Mouse (Mus musculus) layer of hippocampus, adult 18-20 months (tissue): Measurements from ENCODE around the gene Acot13. TPM values are rescaled to one million over a fixed set of nuclear protein-coding genes. Genes with fewer than 3 reads are reported as not detected.
"Not testable (repeated sequence)": the region's sequence is repeated elsewhere in the genome, so short reads cannot be mapped to it uniquely, and the experiment has no call there.

Source experiments
- DNase-seq, 2 experiments: peaks; one replicate each; pipeline ENCODE4 v3.0.0; 2022; ENCODE audit warnings: low spot score in 2 of 2
- total RNA-seq, 2 experiments: library from RNA; stranded (reverse); gene quantifications; 2 replicates each; pipeline ENCODE4 v1.2.3; 2021

Acot13 gene
- total RNA-seq, 2 experiments from 2014 or later, result 119 to 124 TPM

DNA sequence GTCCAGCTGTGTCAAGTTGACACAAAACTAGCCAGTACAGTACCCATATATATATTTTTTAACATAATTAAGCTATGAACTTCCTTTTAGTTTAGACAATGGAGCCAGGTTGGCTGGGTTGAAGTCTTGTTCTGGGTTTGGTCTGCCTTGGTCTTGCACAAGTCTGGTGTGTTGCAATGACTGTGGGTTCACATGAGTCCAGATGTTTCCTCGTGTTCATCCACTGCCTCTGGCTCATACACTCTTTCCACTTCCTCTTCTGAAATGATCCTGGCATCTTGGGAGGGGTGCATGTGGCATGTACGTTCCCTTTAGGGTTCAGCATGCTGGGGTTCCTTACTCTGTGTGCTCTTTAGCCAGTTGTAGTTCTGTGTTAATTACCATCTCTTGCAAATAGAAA, 40.0 kb downstream of the Acot13 start:
- no peak for DNase-seq

GRCm38 (mm10) chr13:24787477-24787876, 43.9 kb downstream of the Acot13 start:
- no peak for DNase-seq

DNA sequence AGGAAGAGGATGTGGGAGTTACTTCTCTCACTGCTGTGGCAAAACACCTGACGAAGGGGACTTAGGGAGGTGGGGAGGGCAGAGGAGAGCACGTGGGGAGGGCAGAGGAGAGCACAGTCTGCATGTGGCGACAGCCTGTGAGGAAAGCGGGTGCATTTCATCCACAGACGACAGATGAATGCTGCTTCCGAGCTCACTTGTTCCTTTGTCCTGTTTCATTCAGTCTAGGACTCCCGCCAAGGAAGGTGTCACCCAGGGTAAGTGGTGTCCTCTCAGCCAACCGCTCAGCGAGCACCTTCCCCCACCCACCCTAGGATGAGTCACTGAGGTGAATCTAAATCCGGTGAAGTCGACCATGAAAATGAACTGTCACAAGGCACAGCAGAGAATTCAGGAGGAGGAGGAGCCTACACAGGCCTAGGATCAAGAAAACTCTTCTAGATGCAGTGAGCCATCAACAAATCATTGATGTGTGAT, 45.3 kb downstream of the Acot13 start:
- no peak for DNase-seq

DNA sequence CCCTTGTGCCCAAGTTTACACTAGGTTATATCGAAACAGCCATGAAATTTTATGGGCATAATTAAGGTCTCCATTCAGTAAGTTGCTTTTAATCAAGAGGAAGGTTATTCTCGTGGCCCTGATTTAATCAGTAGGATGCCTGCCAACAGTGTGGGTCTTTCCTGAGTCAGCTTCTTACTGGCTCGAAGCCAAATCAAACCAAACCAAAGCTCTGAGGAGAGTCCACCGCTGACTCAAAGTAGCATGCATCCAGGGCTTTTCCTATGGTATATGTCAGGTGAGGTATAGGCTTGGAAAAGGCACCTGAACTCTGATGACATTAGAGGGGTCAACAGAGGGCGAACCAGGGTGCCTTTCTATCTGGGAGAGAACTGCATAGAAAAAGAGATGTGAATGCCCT, 49.4 kb downstream of the Acot13 start:
- DNase-seq, result no peak

- no peak for DNase-seq
Observed at GRCm38 (mm10) chr13:24778706-24779380, 52.5 kb downstream of the Acot13 start.

DNA sequence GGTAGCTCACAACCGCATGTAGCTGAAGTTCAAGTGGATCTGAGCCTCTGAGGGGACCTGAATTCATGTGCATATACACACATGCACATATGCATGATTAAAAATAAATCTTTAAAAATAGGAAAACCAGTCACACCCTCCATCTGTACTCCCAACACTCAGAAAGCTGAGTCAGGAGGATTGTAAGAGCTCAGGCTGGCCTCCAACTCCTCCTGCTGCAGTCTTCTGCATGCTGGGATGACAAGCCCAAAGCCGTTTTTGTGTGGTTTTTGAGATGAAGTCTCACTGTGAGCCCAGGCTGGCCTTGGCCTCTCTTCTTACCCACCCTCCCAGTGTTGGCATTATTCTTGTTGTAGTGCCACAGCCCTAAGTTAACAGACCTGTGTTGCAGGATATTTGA, 53.3 kb downstream of the Acot13 start:
- DNase-seq, result no peak

GRCm38 (mm10) chr13:24776146-24776844, 55.0 kb downstream of the Acot13 start:
- DNase-seq, result peak; percentile 28 to 75

- DNase-seq, result not testable (repeated sequence)
Observed at GRCm38 (mm10) chr13:24771482-24771881, 59.9 kb downstream of the Acot13 start.

Other genes starting within 250 kb of the Acot13 start
- gene Ripor2, start 249.4 kb downstream of the Acot13 start, total RNA-seq, result 10 to 100 TPM; 73.1 to 82.3 TPM
- gene Armh2, start 90.3 kb downstream of the Acot13 start, total RNA-seq, result not detected
- gene Gmnn, start 69.6 kb downstream of the Acot13 start, total RNA-seq, result 1 to 10 TPM; 2.2 to 3.0 TPM
- gene BC005537, start 29.9 kb downstream of the Acot13 start, total RNA-seq, result 100 to 1,000 TPM; 136 to 142 TPM
- gene Tdp2, start 139 bp upstream of the Acot13 start, total RNA-seq, result 10 to 100 TPM; 19.5 to 20.1 TPM
- gene D130043K22Rik, start 13.6 kb upstream of the Acot13 start, total RNA-seq, result 10 to 100 TPM; 24.6 to 26.1 TPM
- gene Aldh5a1, start 106.1 kb upstream of the Acot13 start, total RNA-seq, result 10 to 100 TPM; 62.0 to 68.8 TPM
- 10 to 100 TPM; 22.1 to 24.3 TPM for gene Gpld1, start 111.6 kb upstream of the Acot13 start, total RNA-seq
- 10 to 100 TPM; 55.0 to 61.9 TPM for gene Mrs2, start 188.8 kb upstream of the Acot13 start, total RNA-seq
- gene Dcdc2a, start 224.5 kb upstream of the Acot13 start, total RNA-seq, result 10 to 100 TPM; 12.2 to 14.3 TPM